Mouse (Mus musculus): ENCODE results near the gene Pheta1.

GRCm38 (mm10) chr5:121825606-121826005, 23.2 kb upstream of the Pheta1 start:
- TF ChIP-seq POLR2A (IDR thresholded peaks at IDR 0.05; ENCODE audit: borderline replicate concordance, insufficient read depth, low read length), result no peak
- no peak for TF ChIP-seq CTCF (IDR thresholded peaks at IDR 0.05; ENCODE audit: borderline replicate concordance, insufficient read depth, low read depth, low read length)
